In the genomic region with DNA sequence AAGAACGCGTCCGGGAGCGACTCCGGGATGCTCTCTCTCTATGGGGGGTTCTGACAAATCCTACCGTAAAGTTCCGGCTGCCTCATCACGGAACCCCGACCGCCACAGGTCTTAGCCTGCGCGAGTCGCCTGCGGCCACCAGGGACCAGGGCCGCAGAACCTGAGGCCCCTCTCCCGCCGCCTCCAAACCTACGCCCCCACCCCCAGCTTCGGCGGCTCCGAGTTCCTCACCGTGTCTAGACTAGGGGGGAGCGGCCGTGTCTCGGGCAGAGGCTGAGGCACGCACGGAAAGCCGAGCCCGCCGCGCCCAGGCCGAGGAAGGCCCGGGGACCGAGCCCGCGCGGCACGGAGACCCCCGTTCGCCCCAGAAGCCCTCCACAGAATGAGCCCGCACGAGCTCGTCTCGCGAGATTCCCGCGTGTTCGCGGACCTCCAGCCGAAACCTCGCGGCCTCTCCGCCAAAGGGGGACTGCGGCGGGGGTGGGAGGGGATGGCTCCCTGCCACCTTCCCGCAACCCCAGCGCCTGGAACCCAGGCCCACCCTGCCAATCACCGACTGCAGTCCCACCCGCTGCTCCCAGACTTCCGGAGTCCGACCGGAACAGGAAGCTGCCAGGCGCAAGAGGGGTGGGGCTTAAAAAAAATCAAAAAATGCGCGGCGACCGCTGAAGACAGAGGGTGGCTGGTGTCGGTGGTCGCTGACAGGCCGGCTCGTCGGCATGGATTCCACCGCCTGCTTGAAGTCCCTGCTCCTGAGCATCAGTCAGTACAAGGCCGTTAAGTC, we compare ENCODE assay signal across 7 mouse cellular contexts. TPM values are rescaled to one million over a fixed set of nuclear protein-coding genes. Genes with fewer than 3 reads are reported as not detected.
A peak's percentile ranks its signal among the peaks of the same experiment; 100 is the strongest.
DNase-seq lines count a peak whose midpoint lies in the region; ATAC-seq lines count a peak whose summit lies in the region.

Gene Dzip3, minus strand, starts transcription at position 607 of the 784 bp plus-strand sequence.
Gene Cip2a, plus strand, starts transcription at position 627 of the 784 bp plus-strand sequence.

- no peaks in the 10 kb centered on the region for H3K36me3 ChIP-seq in intestine, embryonic 16.5 days (ENCODE audit: control insufficient read depth, insufficient read depth, low read length)
- H3K36me3 ChIP-seq in midbrain, embryonic 11.5 days (ENCODE audit: control insufficient read depth, insufficient read depth, low read length) = no peaks in the 10 kb centered on the region

- H3K4me3 ChIP-seq in intestine, embryonic 16.5 days (ENCODE audit: low read length) = peak within 1 kb of the TSS; percentile 77
- H3K4me3 ChIP-seq in midbrain, embryonic 11.5 days (ENCODE audit: low read depth, low read length) = peak within 1 kb of the TSS; percentile 85

- peak; percentile 99 for ATAC-seq in intestine, embryonic 16.5 days
- ATAC-seq in midbrain, embryonic 11.5 days (ENCODE audit: low FRiP score) = peak; percentile 99

- H3K27me3 ChIP-seq in intestine, embryonic 16.5 days (replicated peaks; ENCODE audit: control insufficient read depth, insufficient read depth, low read length) = no peaks in the 10 kb centered on the region
- no peaks in the 10 kb centered on the region for H3K27me3 ChIP-seq in midbrain, embryonic 11.5 days (ENCODE audit: control insufficient read depth, insufficient read depth, low read length)

- peaks cover 2% of the 10 kb centered on the region; the same call in 1 of the 2 replicates for H3K4me1 ChIP-seq in intestine, embryonic 16.5 days (ENCODE audit: control insufficient read depth, insufficient read depth, low read length)
- peaks cover 6% of the 10 kb centered on the region for H3K4me1 ChIP-seq in midbrain, embryonic 11.5 days (ENCODE audit: control insufficient read depth, insufficient read depth, low read length)

- WGBS in intestine, embryonic 16.5 days = under 1% methylated on average over 73 of the region's 74 CpGs
- WGBS in midbrain, embryonic 11.5 days = under 1% methylated on average over 71 of the region's 74 CpGs

- peak within 1 kb of the TSS; percentile 88 for H3K27ac ChIP-seq in intestine, embryonic 16.5 days (ENCODE audit: low read length)
- peak within 1 kb of the TSS; percentile 93 for H3K27ac ChIP-seq in midbrain, embryonic 11.5 days (ENCODE audit: low read depth, low read length)

- peak; percentile 79 to 81 for DNase-seq in adrenal gland, adult 18-20 months (ENCODE audit: low spot score in 2 of 2)
- DNase-seq in embryo, embryonic 11 days = peak; percentile 96
- DNase-seq in gastrocnemius, postnatal 36 days = peak; percentile 80
- peak; percentile 86 to 89 for DNase-seq in left cerebral cortex, postnatal 36 days (ENCODE audit: low spot score in 2 of 2)
- peak; percentile 99 for DNase-seq in midbrain, embryonic 11.5 days (ENCODE audit: low spot score, missing footprints)
- peak; percentile 81 for DNase-seq in skeletal muscle tissue, adult 2 months (ENCODE audit: low read depth, low spot score)

- H3K9me3 ChIP-seq in intestine, embryonic 16.5 days (ENCODE audit: control insufficient read depth, low read length) = no peaks in the 10 kb centered on the region
- no peaks in the 10 kb centered on the region for H3K9me3 ChIP-seq in midbrain, embryonic 11.5 days (ENCODE audit: control insufficient read depth, low read length)

- intact Hi-C loops in gastrocnemius, postnatal 36 days (cut with DNase I) = no loop called here
- intact Hi-C loops in left cerebral cortex, postnatal 36 days (cut with DNase I) = no loop called here

- peak within 1 kb of the TSS; percentile 99 for H3K9ac ChIP-seq in intestine, embryonic 16.5 days (ENCODE audit: low read depth, low read length)
- H3K9ac ChIP-seq in midbrain, embryonic 11.5 days (ENCODE audit: low read length) = peak within 1 kb of the TSS; percentile 97

- peak within 1 kb of the TSS; percentile 55 for H3K4me2 ChIP-seq in intestine, embryonic 16.5 days (ENCODE audit: low read depth, low read length)
- H3K4me2 ChIP-seq in midbrain, embryonic 11.5 days = peak within 1 kb of the TSS; percentile 53

RNA-seq across cellular contexts. Expression of gene Dzip3, which starts in this region (rescaled TPM):
- total RNA-seq in adrenal gland, adult 18-20 months (2021) = 10 to 100 TPM; 13.6 to 14.1 TPM
- total RNA-seq in gastrocnemius, postnatal 36 days (2021) = 1 to 10 TPM; 4.0 to 4.3 TPM
- polyA plus RNA-seq in intestine, embryonic 16.5 days (2015; fragmentation: Nextera tagmentation; extraction: Ambion mirVana) = 13.2 TPM in 2 replicates
- 10 to 100 TPM; 69.9 to 81.4 TPM for total RNA-seq in left cerebral cortex, postnatal 36 days (2021)
- 52.0 and 60.4 TPM in 2 replicates for polyA plus RNA-seq in midbrain, embryonic 11.5 days (2014; fragmentation: Nextera tagmentation; extraction: Ambion mirVana)

RNA-seq across cellular contexts. Expression of gene Cip2a, which starts in this region (rescaled TPM):
- total RNA-seq in adrenal gland, adult 18-20 months (2021) = 1 to 10 TPM; 1.2 to 1.3 TPM
- under 1 TPM; 0.57 to 0.69 TPM for total RNA-seq in gastrocnemius, postnatal 36 days (2021)
- 18.1 and 18.3 TPM in 2 replicates for polyA plus RNA-seq in intestine, embryonic 16.5 days (2015; fragmentation: Nextera tagmentation; extraction: Ambion mirVana)
- total RNA-seq in left cerebral cortex, postnatal 36 days (2021) = 1 to 10 TPM; 2.4 TPM
- 55.0 and 57.7 TPM in 2 replicates for polyA plus RNA-seq in midbrain, embryonic 11.5 days (2014; fragmentation: Nextera tagmentation; extraction: Ambion mirVana)

Comparison
In these comparisons a context has a peak if more than half of its experiments do, and no peak if none do; other contexts are left out.
1. Peak in every context shown above with its lines: DNase-seq, ATAC-seq, H3K4me3 ChIP-seq and H3K27ac ChIP-seq.
2. RNA of gene Dzip3 (total RNA-seq): 69.9 to 81.4 TPM in left cerebral cortex, postnatal 36 days; 13.6 to 14.1 TPM in adrenal gland, adult 18-20 months and 4.0 to 4.3 TPM in gastrocnemius, postnatal 36 days; every median in the first group is over 4 times any median in the second.